Mouse (Mus musculus): ENCODE measurements around the gene Tcea2. TPM values are rescaled to one million over a fixed set of nuclear protein-coding genes. Genes with fewer than 3 reads are reported as not detected.
A peak's percentile ranks its signal among the peaks of the same experiment; 100 is the strongest.

Gene Tcea2
- polyA plus RNA-seq, 1 experiment from 2014 or later = 21.2 TPM

DNA sequence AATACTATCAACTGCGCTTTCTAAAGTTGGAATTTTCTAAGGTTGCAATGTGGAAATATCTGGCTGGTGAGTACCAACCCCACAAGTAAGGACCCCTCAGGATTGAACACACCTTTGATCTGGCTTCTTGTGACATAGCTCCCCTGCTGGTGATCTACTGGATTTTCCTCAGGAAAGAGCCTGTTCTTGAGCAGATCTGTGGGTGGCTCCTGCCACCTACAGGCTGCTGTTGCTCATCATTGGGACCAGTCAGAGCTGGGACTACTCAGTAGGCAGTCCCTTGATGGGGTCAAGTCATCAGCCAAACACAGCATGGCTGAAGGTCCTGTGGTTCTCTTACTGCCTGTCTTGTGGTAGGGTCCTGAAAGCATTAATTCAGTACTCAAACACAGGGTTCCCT, 1.3 kb upstream of the Tcea2 start:
- Histone ChIP-seq H3K4me2 (replicated peaks; ENCODE audit: low read depth, low read length) (no peak overlapping the region), H3K27ac (ENCODE audit: low read depth, low read length) (no peak overlapping the region), H3K9me3 (ENCODE audit: control insufficient read depth, low read length) (no peaks in the 10 kb centered on the region), H3K27me3 (ENCODE audit: control insufficient read depth, insufficient read depth, low read length) (no peaks in the 10 kb centered on the region), H3K9ac (ENCODE audit: low read depth, low read length) (no peak overlapping the region), H3K36me3 (ENCODE audit: control insufficient read depth, insufficient read depth, low read length) (no peaks in the 10 kb centered on the region), H3K4me1 (replicated peaks; ENCODE audit: control insufficient read depth, insufficient read depth, low read length) (peaks cover 7% of the 10 kb centered on the region), H3K4me3 (ENCODE audit: low read depth, low read length) (no peak overlapping the region)
- DNase-seq (ENCODE audit: low spot score) (peak; percentile 78), ATAC-seq (ENCODE audit: low FRiP score) (peak; percentile 60)
- WGBS = 50% methylated on average over 1 of the region's 1 CpGs

- H3K27ac ChIP-seq (ENCODE audit: low read depth, low read length) = no peak overlapping the region
- 20% methylated on average over 7 of the region's 7 CpGs for WGBS
- H3K9me3 ChIP-seq (ENCODE audit: control insufficient read depth, low read length) = no peaks in the 10 kb centered on the region
- H3K9ac ChIP-seq (ENCODE audit: low read depth, low read length) = peak overlapping the region; percentile 82
- H3K27me3 ChIP-seq (ENCODE audit: control insufficient read depth, insufficient read depth, low read length) = no peaks in the 10 kb centered on the region
- H3K4me2 ChIP-seq (replicated peaks; ENCODE audit: low read depth, low read length) = peak overlapping the region; percentile 95
- H3K4me3 ChIP-seq (ENCODE audit: low read depth, low read length) = peak overlapping the region; percentile 64
- ATAC-seq (ENCODE audit: low FRiP score) (peak; percentile 25), DNase-seq (ENCODE audit: low spot score) (no peak)
- H3K36me3 ChIP-seq (ENCODE audit: control insufficient read depth, insufficient read depth, low read length) = no peaks in the 10 kb centered on the region
- peaks cover 7% of the 10 kb centered on the region for H3K4me1 ChIP-seq (replicated peaks; ENCODE audit: control insufficient read depth, insufficient read depth, low read length)
Observed at GRCm38 (mm10) chr2:181680716-181681117, 607 bp downstream of the Tcea2 start.

GRCm38 (mm10) chr2:181681978-181682377, 1.9 kb downstream of the Tcea2 start:
- Histone ChIP-seq H3K4me1 (replicated peaks; ENCODE audit: control insufficient read depth, insufficient read depth, low read length) (peaks cover 7% of the 10 kb centered on the region; the same call in 1 of the 2 replicates), H3K4me2 (replicated peaks; ENCODE audit: low read depth, low read length) (no peak overlapping the region), H3K9me3 (ENCODE audit: control insufficient read depth, low read length) (no peaks in the 10 kb centered on the region), H3K36me3 (ENCODE audit: control insufficient read depth, insufficient read depth, low read length) (no peaks in the 10 kb centered on the region), H3K27me3 (ENCODE audit: control insufficient read depth, insufficient read depth, low read length) (no peaks in the 10 kb centered on the region), H3K27ac (ENCODE audit: low read depth, low read length) (no peak overlapping the region), H3K4me3 (ENCODE audit: low read depth, low read length) (no peak overlapping the region), H3K9ac (ENCODE audit: low read depth, low read length) (no peak overlapping the region)
- no peak for DNase-seq (ENCODE audit: low spot score)
- WGBS = 93% methylated on average over 1 of the region's 1 CpGs
- no peak for ATAC-seq (ENCODE audit: low FRiP score)

- Histone ChIP-seq H3K4me2 (replicated peaks; ENCODE audit: low read depth, low read length) (no peak overlapping the region), H3K9ac (ENCODE audit: low read depth, low read length) (no peak overlapping the region), H3K4me3 (ENCODE audit: low read depth, low read length) (no peak overlapping the region), H3K27ac (ENCODE audit: low read depth, low read length) (no peak overlapping the region), H3K27me3 (ENCODE audit: control insufficient read depth, insufficient read depth, low read length) (no peaks in the 10 kb centered on the region), H3K36me3 (ENCODE audit: control insufficient read depth, insufficient read depth, low read length) (peaks cover 3% of the 10 kb centered on the region; the same call in 1 of the 2 replicates), H3K4me1 (replicated peaks; ENCODE audit: control insufficient read depth, insufficient read depth, low read length) (peaks cover 7% of the 10 kb centered on the region; the same call in 1 of the 2 replicates), H3K9me3 (ENCODE audit: control insufficient read depth, low read length) (no peaks in the 10 kb centered on the region)
- WGBS = 61% methylated on average over 4 of the region's 4 CpGs
- ATAC-seq (ENCODE audit: low FRiP score) = no peak
- no peak for DNase-seq (ENCODE audit: low spot score)
Observed at GRCm38 (mm10) chr2:181683381-181683780, 3.3 kb downstream of the Tcea2 start.

GRCm38 (mm10) chr2:181684713-181685112, 4.6 kb downstream of the Tcea2 start:
- no peak overlapping the region for H3K9ac ChIP-seq (ENCODE audit: low read depth, low read length)
- peaks cover 3% of the 10 kb centered on the region; the same call in 1 of the 2 replicates for H3K36me3 ChIP-seq (ENCODE audit: control insufficient read depth, insufficient read depth, low read length)
- no peak for ATAC-seq (ENCODE audit: low FRiP score)
- DNase-seq (ENCODE audit: low spot score) = no peak
- no peak overlapping the region for H3K4me3 ChIP-seq (ENCODE audit: low read depth, low read length)
- H3K4me1 ChIP-seq (replicated peaks; ENCODE audit: control insufficient read depth, insufficient read depth, low read length) = peaks cover 7% of the 10 kb centered on the region; the same call in 1 of the 2 replicates
- no peaks in the 10 kb centered on the region for H3K9me3 ChIP-seq (ENCODE audit: control insufficient read depth, low read length)
- H3K4me2 ChIP-seq (replicated peaks; ENCODE audit: low read depth, low read length) = no peak overlapping the region
- H3K27me3 ChIP-seq (ENCODE audit: control insufficient read depth, insufficient read depth, low read length) = no peaks in the 10 kb centered on the region
- no peak overlapping the region for H3K27ac ChIP-seq (ENCODE audit: low read depth, low read length)
- WGBS = 93% methylated on average over 1 of the region's 1 CpGs

DNA sequence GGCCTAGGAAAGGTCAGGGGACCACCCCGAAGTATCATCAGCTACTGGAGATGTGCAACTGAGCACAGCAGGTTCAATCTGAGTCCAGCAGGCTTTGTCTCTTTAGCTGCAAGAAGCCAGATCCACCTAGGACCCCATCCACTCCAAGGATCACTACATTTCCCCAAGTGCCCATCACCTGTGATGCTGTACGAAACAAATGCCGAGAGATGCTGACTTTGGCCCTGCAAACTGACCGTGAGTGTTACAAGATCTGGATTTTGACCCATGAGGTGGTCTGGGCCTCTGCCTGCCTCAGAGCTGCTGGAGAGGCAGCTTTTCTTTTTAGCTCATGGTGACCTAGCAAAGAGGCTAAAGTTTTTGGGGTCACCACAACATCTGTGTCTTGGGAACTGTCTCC, 5.6 kb downstream of the Tcea2 start:
- H3K9me3 ChIP-seq (ENCODE audit: control insufficient read depth, low read length) = no peaks in the 10 kb centered on the region
- H3K9ac ChIP-seq (ENCODE audit: low read depth, low read length) = no peak overlapping the region
- peaks cover 7% of the 10 kb centered on the region; the same call in 1 of the 2 replicates for H3K4me1 ChIP-seq (replicated peaks; ENCODE audit: control insufficient read depth, insufficient read depth, low read length)
- no peak overlapping the region for H3K4me2 ChIP-seq (replicated peaks; ENCODE audit: low read depth, low read length)
- no peak overlapping the region for H3K4me3 ChIP-seq (ENCODE audit: low read depth, low read length)
- H3K36me3 ChIP-seq (ENCODE audit: control insufficient read depth, insufficient read depth, low read length) = peaks cover 3% of the 10 kb centered on the region; the same call in 1 of the 2 replicates
- 94% methylated on average over 4 of the region's 4 CpGs for WGBS
- DNase-seq (ENCODE audit: low spot score) = no peak
- no peak for ATAC-seq (ENCODE audit: low FRiP score)
- no peak overlapping the region for H3K27ac ChIP-seq (ENCODE audit: low read depth, low read length)
- H3K27me3 ChIP-seq (ENCODE audit: control insufficient read depth, insufficient read depth, low read length) = no peaks in the 10 kb centered on the region

GRCm38 (mm10) chr2:181687586-181687985, 7.5 kb downstream of the Tcea2 start:
- H3K9ac ChIP-seq (ENCODE audit: low read depth, low read length) = no peak overlapping the region
- H3K27me3 ChIP-seq (ENCODE audit: control insufficient read depth, insufficient read depth, low read length) = no peaks in the 10 kb centered on the region
- no peak overlapping the region for H3K4me3 ChIP-seq (ENCODE audit: low read depth, low read length)
- ATAC-seq (ENCODE audit: low FRiP score) (no peak), DNase-seq (ENCODE audit: low spot score) (no peak)
- no peaks in the 10 kb centered on the region for H3K9me3 ChIP-seq (ENCODE audit: control insufficient read depth, low read length)
- WGBS = 90% methylated on average over 8 of the region's 8 CpGs
- peaks cover 3% of the 10 kb centered on the region; the same call in 1 of the 2 replicates for H3K36me3 ChIP-seq (ENCODE audit: control insufficient read depth, insufficient read depth, low read length)
- no peak overlapping the region for H3K4me2 ChIP-seq (replicated peaks; ENCODE audit: low read depth, low read length)
- H3K27ac ChIP-seq (ENCODE audit: low read depth, low read length) = no peak overlapping the region
- no peaks in the 10 kb centered on the region for H3K4me1 ChIP-seq (replicated peaks; ENCODE audit: control insufficient read depth, insufficient read depth, low read length)

- no peaks in the 10 kb centered on the region for H3K27me3 ChIP-seq (ENCODE audit: control insufficient read depth, insufficient read depth, low read length)
- DNase-seq (ENCODE audit: low spot score) (no peak), ATAC-seq (ENCODE audit: low FRiP score) (no peak)
- WGBS = 92% methylated on average over 10 of the region's 10 CpGs
- no peaks in the 10 kb centered on the region for H3K9me3 ChIP-seq (ENCODE audit: control insufficient read depth, low read length)
- H3K4me1 ChIP-seq (replicated peaks; ENCODE audit: control insufficient read depth, insufficient read depth, low read length) = no peaks in the 10 kb centered on the region
- H3K4me3 ChIP-seq (ENCODE audit: low read depth, low read length) = no peak overlapping the region
- H3K4me2 ChIP-seq (replicated peaks; ENCODE audit: low read depth, low read length) = no peak overlapping the region
- H3K9ac ChIP-seq (ENCODE audit: low read depth, low read length) = no peak overlapping the region
- no peak overlapping the region for H3K27ac ChIP-seq (ENCODE audit: low read depth, low read length)
- H3K36me3 ChIP-seq (ENCODE audit: control insufficient read depth, insufficient read depth, low read length) = peaks cover 3% of the 10 kb centered on the region; the same call in 1 of the 2 replicates
Observed at GRCm38 (mm10) chr2:181689466-181690160, 9.5 kb downstream of the Tcea2 start.

GRCm38 (mm10) chr2:181691083-181691482, 11.0 kb downstream of the Tcea2 start:
- H3K9ac ChIP-seq (ENCODE audit: low read depth, low read length) = no peak overlapping the region
- no peak overlapping the region for H3K4me2 ChIP-seq (replicated peaks; ENCODE audit: low read depth, low read length)
- DNase-seq (ENCODE audit: low spot score) (no peak), ATAC-seq (ENCODE audit: low FRiP score) (no peak)
- peaks cover 3% of the 10 kb centered on the region; the same call in 1 of the 2 replicates for H3K36me3 ChIP-seq (ENCODE audit: control insufficient read depth, insufficient read depth, low read length)
- 91% methylated on average over 6 of the region's 6 CpGs for WGBS
- H3K27me3 ChIP-seq (ENCODE audit: control insufficient read depth, insufficient read depth, low read length) = no peaks in the 10 kb centered on the region
- no peak overlapping the region for H3K27ac ChIP-seq (ENCODE audit: low read depth, low read length)
- H3K4me1 ChIP-seq (replicated peaks; ENCODE audit: control insufficient read depth, insufficient read depth, low read length) = no peaks in the 10 kb centered on the region
- H3K9me3 ChIP-seq (ENCODE audit: control insufficient read depth, low read length) = no peaks in the 10 kb centered on the region
- no peak overlapping the region for H3K4me3 ChIP-seq (ENCODE audit: low read depth, low read length)
